Comparison of ENCODE assay signal across 8 mouse cellular contexts in genomic region chr6:73153675-73154074, GRCm38 (mm10).
DNase-seq lines count a peak whose midpoint lies in the region; ATAC-seq and TF ChIP-seq lines count a peak whose summit lies in the region.

No protein-coding gene starts in this region.

- 0% methylated on average over 1 of the region's 1 CpGs for WGBS in embryonic facial prominence, embryonic 14.5 days
- 0% methylated on average over 1 of the region's 1 CpGs for WGBS in heart, embryonic 10.5 days
- 0% methylated on average over 1 of the region's 1 CpGs for WGBS in liver, embryonic 14.5 days (ENCODE audit: insufficient replicate concordance)
- 0% methylated on average over 1 of the region's 1 CpGs for WGBS in neural tube, embryonic 14.5 days

- no peak overlapping the region for H3K27ac ChIP-seq in embryonic facial prominence, embryonic 14.5 days (replicated peaks; ENCODE audit: low read depth, low read length)
- no peak overlapping the region for H3K27ac ChIP-seq in heart, embryonic 10.5 days
- no peak overlapping the region for H3K27ac ChIP-seq in liver, embryonic 14.5 days
- no peak overlapping the region for H3K27ac ChIP-seq in neural tube, embryonic 14.5 days (ENCODE audit: low read depth, low read length)
- no peak overlapping the region for H3K27ac ChIP-seq in testis, adult 2 months (ENCODE audit: control insufficient read depth, insufficient read depth, low read depth, low read length)

- ATAC-seq in embryonic facial prominence, embryonic 14.5 days (ENCODE audit: low read depth): peak; percentile 67
- no peak for ATAC-seq in liver, embryonic 14.5 days (ENCODE audit: insufficient read depth)
- peak; percentile 91 for ATAC-seq in neural tube, embryonic 14.5 days (ENCODE audit: low read depth)

- H3K27me3 ChIP-seq in embryonic facial prominence, embryonic 14.5 days (replicated peaks; ENCODE audit: control insufficient read depth, insufficient read depth, low read length): no peaks in the 10 kb centered on the region
- H3K27me3 ChIP-seq in heart, embryonic 10.5 days (ENCODE audit: insufficient read depth, poor library complexity, severe bottlenecking): no peaks in the 10 kb centered on the region
- no peaks in the 10 kb centered on the region for H3K27me3 ChIP-seq in liver, embryonic 14.5 days (ENCODE audit: control insufficient read depth, insufficient read depth, low read length)
- H3K27me3 ChIP-seq in neural tube, embryonic 14.5 days (ENCODE audit: control insufficient read depth, insufficient read depth, low read length): no peaks in the 10 kb centered on the region
- no peaks in the 10 kb centered on the region for H3K27me3 ChIP-seq in testis, adult 2 months (ENCODE audit: control insufficient read depth, insufficient read depth, low read length)

- TF ChIP-seq EP300 in liver, embryonic 14.5 days (IDR thresholded peaks at IDR 0.05; ENCODE audit: low read depth): no peak

- H3K4me2 ChIP-seq in embryonic facial prominence, embryonic 14.5 days (ENCODE audit: low read depth, low read length): no peak overlapping the region
- no peak overlapping the region for H3K4me2 ChIP-seq in liver, embryonic 14.5 days (ENCODE audit: low read depth)
- H3K4me2 ChIP-seq in neural tube, embryonic 14.5 days (ENCODE audit: low read depth, low read length): no peak overlapping the region

- H3K4me3 ChIP-seq in embryonic facial prominence, embryonic 14.5 days (ENCODE audit: low read depth, low read length): no peak overlapping the region
- H3K4me3 ChIP-seq in heart, embryonic 10.5 days: no peak overlapping the region
- H3K4me3 ChIP-seq in liver, embryonic 14.5 days (ENCODE audit: insufficient read depth in 1 of 2, low read depth in 2 of 2, low read length in 2 of 2): no peak overlapping the region
- H3K4me3 ChIP-seq in neural tube, embryonic 14.5 days (ENCODE audit: low read depth, low read length): no peak overlapping the region
- H3K4me3 ChIP-seq in testis, adult 2 months (ENCODE audit: control insufficient read depth, low read depth, low read length): no peak overlapping the region

- TF ChIP-seq POLR2A in testis, adult 2 months (IDR thresholded peaks at IDR 0.05; ENCODE audit: control insufficient read depth, low read depth, low read length): no peak

- no peaks in the 10 kb centered on the region for H3K4me1 ChIP-seq in embryonic facial prominence, embryonic 14.5 days (ENCODE audit: control insufficient read depth, insufficient read depth, low read length)
- H3K4me1 ChIP-seq in heart, embryonic 10.5 days: no peaks in the 10 kb centered on the region
- no peaks in the 10 kb centered on the region for H3K4me1 ChIP-seq in liver, embryonic 14.5 days (replicated peaks; ENCODE audit: control insufficient read depth in 2 of 2, insufficient read depth in 2 of 2, low read length in 1 of 2)
- no peaks in the 10 kb centered on the region for H3K4me1 ChIP-seq in neural tube, embryonic 14.5 days (ENCODE audit: control insufficient read depth, insufficient read depth, low read length)
- H3K4me1 ChIP-seq in testis, adult 2 months (ENCODE audit: control insufficient read depth, insufficient read depth, low read length): no peaks in the 10 kb centered on the region

- H3K9ac ChIP-seq in embryonic facial prominence, embryonic 14.5 days (ENCODE audit: low read depth, low read length): no peak overlapping the region
- no peak overlapping the region for H3K9ac ChIP-seq in liver, embryonic 14.5 days (replicated peaks)
- no peak overlapping the region for H3K9ac ChIP-seq in neural tube, embryonic 14.5 days (replicated peaks; ENCODE audit: low read depth, low read length)

- no peaks in the 10 kb centered on the region for H3K36me3 ChIP-seq in embryonic facial prominence, embryonic 14.5 days (ENCODE audit: control insufficient read depth, insufficient read depth, low read length)
- H3K36me3 ChIP-seq in heart, embryonic 10.5 days: no peaks in the 10 kb centered on the region
- no peaks in the 10 kb centered on the region for H3K36me3 ChIP-seq in liver, embryonic 14.5 days (replicated peaks; ENCODE audit: control insufficient read depth, insufficient read depth, low read depth)
- H3K36me3 ChIP-seq in neural tube, embryonic 14.5 days (ENCODE audit: control insufficient read depth, insufficient read depth, low read length): no peaks in the 10 kb centered on the region
- H3K36me3 ChIP-seq in testis, adult 2 months (ENCODE audit: control insufficient read depth, insufficient read depth, low read length): no peaks in the 10 kb centered on the region

- H3K9me3 ChIP-seq in embryonic facial prominence, embryonic 14.5 days (ENCODE audit: control insufficient read depth, low read length): no peaks in the 10 kb centered on the region
- H3K9me3 ChIP-seq in heart, embryonic 10.5 days: no peaks in the 10 kb centered on the region
- H3K9me3 ChIP-seq in liver, embryonic 14.5 days (ENCODE audit: control insufficient read depth, low read length): no peaks in the 10 kb centered on the region
- no peaks in the 10 kb centered on the region for H3K9me3 ChIP-seq in neural tube, embryonic 14.5 days (ENCODE audit: control insufficient read depth, low read length)

- peak; percentile 80 to 81 for DNase-seq in B cell, adult 2 months
- peak; percentile 84 for DNase-seq in adrenal gland, postnatal 36 days
- DNase-seq in embryonic facial prominence, embryonic 14.5 days (ENCODE audit: low spot score): peak; percentile 89
- DNase-seq in heart, embryonic 10.5 days (ENCODE audit: low spot score): peak; percentile 84
- peak; percentile 87 for DNase-seq in kidney, postnatal 14 days
- DNase-seq in liver, embryonic 14.5 days (ENCODE audit: low read depth in 3 of 3, low spot score in 3 of 3): peak; percentile 33 to 41 (median 40)

- TF ChIP-seq CTCF in liver, embryonic 14.5 days (IDR thresholded peaks at IDR 0.05; ENCODE audit: low read depth): peak; percentile 86
- TF ChIP-seq CTCF in testis, adult 2 months (IDR thresholded peaks at IDR 0.05; ENCODE audit: control insufficient read depth, insufficient read depth, insufficient replicate concordance, low read depth, low read length): peak; percentile 64; the same call in 1 of the 2 replicates
